Mouse (Mus musculus) kidney, adult 2 months (tissue): Measurements from ENCODE around the gene Nde1. TPM values are rescaled to one million over a fixed set of nuclear protein-coding genes. Genes with fewer than 3 reads are reported as not detected.

ENCODE experiments used
- DNase-seq: peaks from one replicate; pipeline ENCODE4 v3.0.0; 2021
- H3K27ac ChIP-seq: fragments of 200-500 bp; 2 replicates; pipeline ENCODE4 v1.5.1; 2012; ENCODE audit warnings: low read depth, low read length, control low read depth, inconsistent platforms; ENCODE audit not compliant: insufficient read depth
- H3K27me3 ChIP-seq: fragments of 200-500 bp; replicated peaks from 2 replicates; pipeline ENCODE4 v1.6.1; 2012; ENCODE audit warnings: mild to moderate bottlenecking, moderate library complexity, low read length, inconsistent platforms; ENCODE audit not compliant: control insufficient read depth, insufficient read depth
- H3K36me3 ChIP-seq: fragments of 200-500 bp; 2 replicates; pipeline ENCODE4 v1.6.1; 2012; ENCODE audit warnings: mild to moderate bottlenecking, moderate library complexity, low read length, inconsistent platforms; ENCODE audit not compliant: control insufficient read depth, insufficient read depth
- H3K4me1 ChIP-seq: fragments of 200-500 bp; 2 replicates; pipeline ENCODE4 v1.6.1; 2011; ENCODE audit warnings: low read length; ENCODE audit not compliant: control insufficient read depth, insufficient read depth
- H3K4me3 ChIP-seq: fragments of 200-500 bp; 2 replicates; pipeline ENCODE4 v1.5.1; 2011; ENCODE audit warnings: mild to moderate bottlenecking, low read depth, low read length, control low read depth; ENCODE audit not compliant: insufficient read depth
- CTCF ChIP-seq: fragments of 200-500 bp; conservative IDR thresholded peaks from 2 replicates; pipeline ENCODE4 v1.5.1; 2011; ENCODE audit warnings: low read depth, mild to moderate bottlenecking, control low read depth, low read length, moderate library complexity, mixed read lengths; ENCODE audit not compliant: insufficient read depth, insufficient read length
- POLR2A ChIP-seq: fragments of 200-500 bp; IDR thresholded peaks from one replicate; pipeline ENCODE4 v1.6.1; 2011; ENCODE audit warnings: low read depth, low read length, control low read depth
- WGBS: fragments of 180-500 bp; shearing (Covaris S2); methylation state at CpG from one replicate; pipeline ENCODE4 v1.1.7; 2018; 5-methylcytosine and 5-hydroxymethylcytosine counted together
- polyA plus RNA-seq: library from polyadenylated mRNA; depleted of rRNA; stranded (reverse); fragments of >200 nt; gene quantifications from 2 replicates; pipeline ENCODE4 v1.2.3, GENCODE M21; 2012

Gene Nde1
- polyA plus RNA-seq, 1 experiment, result 23.6 TPM

DNA sequence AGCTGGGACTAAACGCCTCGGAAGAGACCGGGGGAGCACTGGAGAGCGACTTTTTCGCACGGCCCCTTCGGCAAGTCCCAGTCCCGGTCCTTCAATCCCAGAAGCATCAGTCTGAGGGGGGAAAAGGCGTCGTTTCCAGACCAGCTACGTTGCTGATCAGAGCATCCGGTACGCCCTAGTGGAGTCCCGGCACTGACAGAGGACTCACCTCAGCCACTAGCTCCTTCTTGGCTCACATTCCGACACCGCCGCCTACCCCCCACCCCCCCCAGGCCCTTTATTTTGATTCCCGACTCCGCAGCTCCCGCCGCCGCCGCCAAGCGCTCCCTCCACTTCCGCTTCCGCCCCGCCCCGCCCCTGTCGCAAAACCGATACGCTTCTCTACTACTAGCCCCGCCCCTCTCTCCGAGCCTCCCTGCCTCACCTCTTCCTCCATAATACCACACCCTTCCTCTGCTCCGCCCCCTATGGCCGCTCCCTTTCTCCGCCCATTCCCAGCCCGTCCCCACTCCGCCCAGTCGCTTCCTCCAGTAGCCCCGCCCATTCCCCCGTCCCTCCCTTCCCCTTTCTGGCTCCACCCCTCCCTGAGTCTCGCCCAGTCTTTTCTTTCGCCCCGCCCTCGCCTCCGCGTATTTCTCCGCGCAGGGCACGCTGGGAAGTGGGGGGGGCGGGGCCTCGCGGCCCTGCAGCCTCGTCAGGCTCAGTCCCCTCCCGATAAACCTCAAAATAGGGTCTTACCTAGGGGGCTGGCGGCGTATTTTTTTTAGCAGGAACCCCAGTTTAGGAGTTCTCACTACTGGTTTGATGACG is 3.9 kb upstream of the Nde1 start:
- Histone ChIP-seq H3K27me3 (no peaks in the 10 kb centered on the region), H3K36me3 (no peaks in the 10 kb centered on the region), H3K4me3 (peak overlapping the region; percentile 98), H3K4me1 (peaks cover 8% of the 10 kb centered on the region; the same call in 1 of the 2 replicates), H3K27ac (peak overlapping the region; percentile 100)
- TF ChIP-seq CTCF (no peak), POLR2A (peak; percentile 73)
- peak; percentile 100 for DNase-seq
- WGBS, result 2% methylated on average over 50 of the region's 58 CpGs

DNA sequence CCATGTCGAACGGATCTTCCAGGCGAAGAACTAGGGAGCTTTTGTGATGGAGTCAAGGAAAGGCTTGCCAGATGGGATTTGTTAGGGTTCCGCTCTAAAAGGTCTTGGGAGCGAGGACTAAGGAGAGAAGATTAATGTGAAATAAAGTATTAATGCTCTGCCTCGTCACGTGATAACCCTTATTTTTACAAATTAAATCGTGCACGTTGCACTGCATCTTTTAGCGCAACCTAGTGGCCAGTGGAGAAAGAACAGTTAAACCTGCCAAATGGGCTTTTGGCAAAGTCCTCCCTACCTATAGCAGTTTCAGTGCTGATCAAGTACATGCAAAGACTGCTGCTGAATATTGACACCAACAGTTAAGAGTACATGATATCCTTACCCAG is 3.3 kb upstream of the Nde1 start:
- peak overlapping the region; percentile 100 for H3K27ac ChIP-seq
- TF ChIP-seq CTCF, result peak; percentile 55
- TF ChIP-seq POLR2A, result no peak
- peak overlapping the region; percentile 85 for H3K4me3 ChIP-seq
- no peaks in the 10 kb centered on the region for H3K27me3 ChIP-seq
- under 1% methylated on average over 10 of the region's 10 CpGs for WGBS
- peaks cover 8% of the 10 kb centered on the region; the same call in 1 of the 2 replicates for H3K4me1 ChIP-seq
- peak; percentile 89 for DNase-seq
- no peaks in the 10 kb centered on the region for H3K36me3 ChIP-seq

DNA sequence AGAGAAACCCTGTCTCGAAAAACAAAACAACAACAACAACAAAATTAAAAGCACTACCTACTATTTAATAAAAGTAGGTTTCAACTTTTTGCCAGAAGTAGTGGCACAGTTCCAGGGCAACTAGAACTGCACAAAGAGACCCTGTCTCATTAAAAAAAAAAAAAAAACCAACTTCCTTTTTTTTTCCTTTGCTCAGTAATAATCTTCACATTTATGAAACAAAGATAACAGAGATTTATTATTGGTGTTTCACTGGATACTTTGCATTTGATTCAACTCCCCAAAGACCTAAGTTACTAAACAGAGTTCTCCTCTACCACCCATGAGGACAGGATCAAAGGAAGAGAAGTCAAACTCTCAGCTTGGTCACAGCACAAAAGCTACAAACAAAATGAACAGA is 2.1 kb upstream of the Nde1 start:
- TF ChIP-seq POLR2A, result no peak
- no peak for TF ChIP-seq CTCF
- Histone ChIP-seq H3K36me3 (no peaks in the 10 kb centered on the region), H3K27me3 (no peaks in the 10 kb centered on the region), H3K4me3 (no peak overlapping the region), H3K4me1 (peaks cover 8% of the 10 kb centered on the region; the same call in 1 of the 2 replicates), H3K27ac (no peak overlapping the region)
- DNase-seq, result no peak
- 85% methylated on average over 1 of the region's 1 CpGs for WGBS

DNA sequence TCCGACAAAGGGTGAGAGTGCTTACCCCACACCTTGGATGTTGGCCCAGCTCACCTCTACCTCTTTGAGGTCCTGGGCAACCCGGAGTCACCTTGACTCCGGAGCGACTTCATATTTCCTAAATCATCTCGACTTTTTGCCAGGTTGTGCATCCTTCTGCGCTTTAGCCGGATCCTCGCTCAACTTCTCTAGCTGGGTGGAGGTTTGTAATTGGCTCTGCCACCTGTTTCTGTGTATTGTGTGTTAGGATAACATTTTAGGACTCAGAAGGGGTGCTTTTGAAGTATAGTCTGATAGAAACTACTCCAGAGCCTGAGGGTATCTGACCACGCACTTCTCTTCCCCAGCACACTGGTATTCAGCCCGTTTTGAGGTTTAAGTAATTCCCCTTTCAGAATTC is 656 bp downstream of the Nde1 start:
- H3K36me3 ChIP-seq, result no peaks in the 10 kb centered on the region
- no peaks in the 10 kb centered on the region for H3K27me3 ChIP-seq
- DNase-seq, result peak; percentile 8
- 9% methylated on average over 10 of the region's 10 CpGs for WGBS
- H3K4me3 ChIP-seq, result peak overlapping the region; percentile 71
- TF ChIP-seq CTCF, result no peak
- no peak overlapping the region for H3K27ac ChIP-seq
- peaks cover 2% of the 10 kb centered on the region; the same call in 1 of the 2 replicates for H3K4me1 ChIP-seq

DNA sequence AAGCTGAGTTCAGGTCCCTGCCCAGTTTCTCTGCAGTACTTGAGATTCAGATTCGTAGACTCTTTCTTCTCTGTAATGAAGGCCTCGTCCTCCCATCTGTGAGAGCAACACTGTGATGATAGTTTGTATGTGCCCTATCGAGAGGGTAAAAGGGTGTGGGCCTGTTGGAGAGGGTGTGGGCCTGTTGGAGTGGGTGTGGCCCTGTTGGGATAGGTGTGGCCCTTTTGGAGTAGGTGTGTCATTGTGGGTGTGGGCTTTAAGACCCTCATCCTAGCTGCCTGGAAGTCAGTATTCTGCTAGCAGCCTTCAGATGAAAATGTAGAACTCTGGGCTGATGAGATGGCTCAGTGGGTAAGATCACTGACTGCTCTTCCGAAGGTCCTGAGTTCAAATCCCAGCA is 3.4 kb downstream of the Nde1 start:
- Histone ChIP-seq H3K4me3 (no peak overlapping the region), H3K4me1 (peaks cover 2% of the 10 kb centered on the region; the same call in 1 of the 2 replicates), H3K36me3 (no peaks in the 10 kb centered on the region; the same call in none of the 2 replicates), H3K27me3 (no peaks in the 10 kb centered on the region), H3K27ac (no peak overlapping the region)
- WGBS, result 88% methylated on average over 4 of the region's 4 CpGs
- DNase-seq, result no peak
- TF ChIP-seq CTCF, result no peak
- TF ChIP-seq POLR2A, result no peak

DNA sequence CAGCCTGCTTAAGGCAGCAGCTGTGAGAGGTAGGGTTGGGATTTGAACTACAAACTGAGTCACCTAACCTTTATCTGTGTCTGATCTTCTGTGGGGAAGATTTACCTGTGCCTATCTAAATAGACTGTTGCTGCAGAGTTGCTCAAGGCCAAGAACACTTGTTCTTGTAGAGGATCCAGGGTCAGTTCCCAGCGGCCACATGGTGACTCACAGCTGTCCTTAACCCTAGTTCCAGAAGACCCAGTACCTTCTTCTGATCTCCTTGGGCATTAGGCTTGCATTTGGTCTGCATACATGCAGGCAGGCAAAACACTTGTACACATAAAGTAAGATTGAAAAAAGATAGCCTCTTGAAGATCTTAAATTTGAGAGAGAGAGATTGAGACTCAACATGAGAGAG is 6.6 kb downstream of the Nde1 start:
- Histone ChIP-seq H3K36me3 (peaks cover 2% of the 10 kb centered on the region), H3K4me1 (no peaks in the 10 kb centered on the region)
- 94% methylated on average over 1 of the region's 1 CpGs for WGBS

DNA sequence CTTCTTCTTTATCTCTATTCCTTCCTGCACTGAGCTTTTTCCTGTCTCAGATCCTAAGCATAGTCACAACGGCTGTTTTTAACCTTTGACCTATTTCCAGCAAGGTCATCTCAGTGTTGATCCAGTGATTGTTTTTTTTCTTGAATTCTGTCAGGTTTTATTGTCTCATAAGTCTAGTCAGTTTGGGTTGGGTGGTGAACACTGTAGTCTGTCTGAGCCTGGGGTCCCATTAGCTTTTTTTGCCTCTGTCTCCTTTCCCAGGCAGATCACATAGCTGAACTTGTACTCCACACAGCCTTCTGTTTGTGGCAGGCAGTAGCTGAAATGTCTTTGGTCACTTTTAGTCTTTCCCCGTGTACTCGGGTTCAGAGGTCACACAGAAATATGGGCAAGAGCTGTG is 15.0 kb downstream of the Nde1 start:
- Histone ChIP-seq H3K4me1 (peaks cover 4% of the 10 kb centered on the region; the same call in 1 of the 2 replicates), H3K36me3 (no peaks in the 10 kb centered on the region; the same call in none of the 2 replicates), H3K27ac (no peak overlapping the region), H3K4me3 (no peak overlapping the region), H3K27me3 (no peaks in the 10 kb centered on the region)
- 29% methylated on average over 3 of the region's 3 CpGs for WGBS
- DNase-seq, result no peak
- no peak for TF ChIP-seq POLR2A
- TF ChIP-seq CTCF, result no peak

More for the DNA sequence above, 6.6 kb downstream of the Nde1 start:
- Histone ChIP-seq H3K4me3 (no peak overlapping the region), H3K27me3 (no peaks in the 10 kb centered on the region), H3K27ac (no peak overlapping the region)
- no peak for DNase-seq
- TF ChIP-seq CTCF (no peak), POLR2A (no peak)
